Mouse (Mus musculus) brain, adult 2 months (tissue): ENCODE measurements around the gene Adh7.

Experiments
- DNase-seq: peaks from one replicate; pipeline ENCODE4 v3.0.0; 2011; ENCODE audit warnings: low read depth, low spot score

The Adh7 gene

DNA sequence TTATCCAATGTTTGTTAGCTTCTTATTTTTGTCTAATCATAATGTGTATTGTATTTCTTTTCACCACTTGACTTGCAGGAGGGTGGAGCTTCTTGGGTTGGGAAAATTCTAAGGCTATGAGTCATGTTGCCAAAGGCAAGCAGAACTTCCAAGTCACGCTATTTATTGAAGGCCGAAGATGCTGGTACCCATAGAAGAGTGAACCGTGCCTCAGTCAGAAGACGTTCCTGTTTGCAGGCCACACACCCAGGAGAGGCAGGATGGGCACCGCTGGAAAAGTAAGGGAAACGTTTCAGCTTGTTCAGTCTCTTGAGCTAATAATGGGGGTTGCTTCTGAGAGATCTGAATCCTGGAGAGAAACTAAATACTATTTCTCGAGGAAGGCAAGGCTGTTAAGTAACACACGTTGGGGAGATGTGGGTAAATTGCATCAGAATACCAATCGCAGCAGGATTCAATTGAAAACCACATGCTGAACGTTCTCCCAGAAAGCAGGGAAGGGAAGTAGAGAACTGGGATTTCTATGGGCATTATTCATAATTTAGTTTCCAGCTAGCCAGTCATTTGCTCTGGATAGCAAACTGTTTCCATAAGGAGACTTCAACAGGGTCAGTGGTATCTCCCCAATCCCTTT, at the start of gene Adh7:
Adh7 (plus strand) TSS at position 130 of the 634 bp plus-strand sequence.
- no peak for DNase-seq

DNA sequence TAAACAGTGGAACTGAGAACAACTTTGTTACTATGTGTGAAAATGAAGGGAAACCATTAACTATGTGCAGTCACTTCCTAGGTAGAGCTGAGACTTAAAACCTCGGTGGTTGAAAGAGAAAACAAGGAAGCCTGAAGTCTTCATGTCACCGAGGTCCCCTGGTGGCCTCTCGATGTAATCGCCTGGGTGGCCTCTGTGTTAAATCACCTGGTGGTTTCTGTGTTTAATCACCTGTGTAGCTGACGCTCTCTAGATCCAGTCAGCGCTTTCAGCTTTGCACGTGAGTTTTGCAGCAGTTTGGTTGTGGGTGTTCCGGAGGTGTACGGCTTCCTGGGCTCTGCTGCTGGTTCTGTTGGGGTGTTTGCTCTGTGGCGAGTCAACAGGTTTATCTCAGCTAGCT, 44.3 kb upstream of the Adh7 start:
- no peak for DNase-seq

DNA sequence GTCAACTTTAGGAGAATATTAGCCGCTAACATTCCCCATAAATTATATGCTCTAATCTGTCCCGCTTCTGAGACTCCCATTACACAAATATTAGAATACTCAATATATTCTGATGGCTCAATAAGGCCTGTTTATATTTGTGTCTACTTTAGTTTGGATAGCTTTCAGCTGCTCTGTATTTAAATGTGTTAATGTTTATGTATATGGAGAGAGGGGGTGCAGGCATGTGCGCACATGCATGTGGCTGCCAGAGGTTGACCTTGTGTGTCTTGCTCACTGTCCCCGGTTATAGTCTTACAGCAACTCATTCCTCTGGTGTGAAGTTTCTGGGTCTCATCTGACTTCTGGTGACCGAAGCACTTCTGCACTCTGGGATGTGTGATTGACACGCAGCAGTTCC, 42.0 kb upstream of the Adh7 start:
- no peak for DNase-seq

DNA sequence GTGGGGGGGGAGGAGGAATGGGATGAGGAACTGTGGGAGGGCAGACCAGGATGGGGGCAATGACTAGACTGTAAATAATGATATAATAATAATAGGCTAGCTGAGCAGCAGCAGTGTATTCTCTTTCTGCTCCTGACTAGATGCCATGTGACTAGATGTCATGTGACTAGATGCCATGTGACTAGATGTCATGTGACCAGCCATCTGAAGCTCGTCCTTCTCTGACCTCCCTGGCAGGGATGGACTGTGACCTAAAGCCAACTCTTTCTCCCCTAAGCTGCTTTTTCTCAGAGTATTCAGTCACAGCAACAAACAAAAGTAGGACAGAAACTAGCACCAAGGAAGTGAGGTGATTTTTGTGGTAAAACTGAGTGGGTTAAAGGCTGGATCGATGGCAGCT, 35.5 kb upstream of the Adh7 start:
- no peak for DNase-seq

DNA sequence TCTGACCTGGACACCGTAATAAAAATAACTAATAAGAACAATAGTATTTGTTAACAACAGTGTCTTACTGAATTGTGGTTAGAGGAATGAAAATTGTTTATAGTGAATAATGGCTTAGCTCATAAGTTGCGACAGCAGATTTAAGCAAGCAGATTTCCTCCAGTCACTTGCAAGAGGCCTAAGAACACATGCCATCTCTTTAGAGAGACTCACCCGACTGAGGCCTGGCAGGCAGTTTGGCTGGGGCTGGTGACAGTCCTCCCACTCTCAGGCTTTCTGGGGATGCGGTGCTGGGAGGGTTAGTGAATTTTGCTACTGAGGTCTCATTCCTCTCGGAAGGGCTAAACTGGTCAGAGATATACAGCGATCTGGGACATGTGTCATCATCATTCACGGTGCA, 34.2 kb upstream of the Adh7 start:
- no peak for DNase-seq

DNA sequence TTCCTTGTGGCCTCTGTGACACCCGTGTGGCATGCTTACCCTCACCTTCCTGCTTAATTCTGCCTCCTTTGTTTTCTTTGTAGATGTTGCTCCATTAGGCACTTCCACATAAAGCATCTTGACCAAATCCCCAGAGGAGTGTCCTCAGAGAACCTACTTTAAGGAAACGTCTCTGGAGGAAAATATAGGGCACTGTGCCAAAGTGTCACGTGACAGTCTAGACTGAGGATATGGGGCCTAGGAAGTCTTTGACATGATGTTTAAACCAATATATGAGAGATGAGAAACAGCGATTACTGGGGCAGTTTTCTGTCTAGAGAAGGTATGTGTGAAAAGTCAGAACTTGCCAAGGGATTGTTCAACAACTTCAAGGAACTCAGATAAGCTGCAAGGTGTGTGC, 32.3 kb upstream of the Adh7 start:
- DNase-seq = no peak

DNA sequence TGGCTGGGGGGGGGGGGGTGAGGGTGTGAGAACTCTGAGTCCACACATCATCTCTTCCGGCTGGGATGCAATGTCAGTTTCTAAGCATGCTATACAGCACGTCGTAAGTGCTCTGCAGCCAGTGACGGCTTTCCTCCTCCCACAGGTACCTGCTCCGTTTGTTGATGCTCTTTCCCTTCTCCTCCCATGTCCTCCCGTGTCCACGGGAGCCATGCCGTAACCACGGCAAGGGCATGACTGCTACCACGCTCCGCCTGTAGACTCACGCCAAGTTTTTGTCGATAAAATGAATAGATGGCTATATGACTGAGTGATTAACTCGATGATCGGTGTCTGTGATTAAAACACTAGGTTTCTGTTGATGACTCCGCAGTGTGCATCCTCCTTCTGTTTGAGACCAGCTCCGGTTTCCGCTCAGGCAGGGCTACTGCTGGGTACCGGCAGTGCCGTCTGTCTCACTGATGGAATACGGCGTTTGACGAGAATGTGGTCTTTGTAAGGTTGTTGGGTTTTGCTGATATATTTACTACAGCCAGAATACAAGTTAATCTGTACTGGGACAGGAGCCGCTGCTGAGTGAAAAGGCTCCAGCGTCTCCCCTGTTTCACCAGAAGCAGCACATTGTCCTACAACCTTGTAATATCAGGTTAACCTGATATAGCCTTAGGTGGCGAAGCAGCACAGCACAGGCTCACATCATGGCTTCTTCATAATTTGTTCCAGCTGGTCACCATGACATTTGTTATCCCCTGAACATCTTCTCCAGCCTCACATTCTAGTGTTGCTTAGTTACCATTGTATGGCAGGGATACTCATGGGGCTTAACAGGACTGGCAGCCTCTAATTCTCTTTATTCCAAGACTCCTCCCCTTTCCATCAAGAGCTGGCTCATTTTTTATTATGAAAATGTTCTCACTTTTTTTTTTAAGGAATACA, 31.3 kb upstream of the Adh7 start:
- DNase-seq = no peak

DNA sequence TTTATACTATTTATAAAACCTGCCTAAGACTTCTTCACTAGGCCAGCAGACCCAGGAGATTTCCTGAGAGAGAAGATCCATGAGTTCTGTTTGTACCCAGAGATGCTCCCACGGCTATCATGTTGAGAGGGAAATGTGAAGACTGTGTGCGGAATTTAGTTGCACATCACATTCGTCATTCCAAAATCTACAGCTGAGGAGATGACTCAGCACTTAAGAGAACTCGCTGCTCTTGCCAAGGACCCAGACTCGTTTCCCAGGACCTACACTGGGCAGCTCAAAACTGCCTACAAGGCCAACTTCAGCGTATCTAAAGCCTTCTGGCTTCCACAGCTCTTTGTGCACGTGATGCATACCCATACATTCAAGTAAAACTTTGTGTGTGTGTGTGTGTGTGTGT, 25.3 kb upstream of the Adh7 start:
- peak; percentile 62 for DNase-seq

DNA sequence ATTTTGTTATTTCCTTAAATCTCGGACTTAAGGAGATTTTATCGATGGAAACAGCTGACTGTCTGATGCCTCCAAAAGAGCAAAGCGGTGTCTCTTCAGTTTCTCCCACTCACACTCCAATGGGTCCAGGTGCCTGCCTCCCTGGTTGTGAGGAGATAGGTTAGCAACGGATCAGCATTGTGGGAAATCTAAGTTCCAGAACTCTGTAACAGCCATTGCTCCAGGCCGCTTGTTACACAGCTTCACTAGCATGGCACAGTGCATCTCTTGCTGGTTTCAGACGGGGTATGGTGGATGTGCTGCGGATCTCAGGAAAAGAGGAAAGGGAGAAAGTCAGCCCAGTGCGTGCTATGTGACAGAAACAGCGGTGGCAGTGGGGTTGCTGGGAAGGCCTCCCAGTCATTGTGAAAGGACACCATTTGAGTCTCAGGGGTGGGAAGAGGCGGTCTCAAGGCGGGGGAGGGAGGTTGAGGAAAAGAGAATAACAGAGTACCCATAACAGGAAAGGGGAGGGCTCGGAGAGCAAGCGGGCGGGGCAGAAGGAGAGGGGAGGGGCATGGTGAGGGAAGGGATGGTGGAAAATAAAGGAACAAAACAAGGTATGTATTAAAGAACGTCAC, 23.8 kb upstream of the Adh7 start, which contains the start of gene 4930579F01Rik:
4930579F01Rik (minus strand) TSS at position 143 of the 620 bp plus-strand sequence.
- DNase-seq = no peak

DNA sequence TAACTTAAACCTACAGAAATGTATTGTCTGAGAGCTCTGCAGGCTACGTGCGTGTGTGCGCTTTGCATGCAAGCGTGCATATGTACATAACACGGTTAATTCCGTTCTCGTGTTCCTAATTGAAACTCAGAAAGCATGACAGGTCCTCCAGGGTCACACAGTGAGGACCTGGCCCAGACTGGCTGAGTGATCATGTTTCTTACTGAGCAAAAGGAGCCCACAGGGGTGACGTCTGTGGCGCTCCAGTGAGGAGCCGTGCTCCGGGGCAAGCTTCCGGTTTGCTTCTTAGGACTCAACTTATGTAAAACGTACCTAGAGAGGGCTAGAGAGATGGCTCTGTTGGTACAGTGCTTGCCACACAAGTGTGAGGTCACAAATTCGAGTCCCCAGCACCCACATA, 20.5 kb upstream of the Adh7 start:
- no peak for DNase-seq

DNA sequence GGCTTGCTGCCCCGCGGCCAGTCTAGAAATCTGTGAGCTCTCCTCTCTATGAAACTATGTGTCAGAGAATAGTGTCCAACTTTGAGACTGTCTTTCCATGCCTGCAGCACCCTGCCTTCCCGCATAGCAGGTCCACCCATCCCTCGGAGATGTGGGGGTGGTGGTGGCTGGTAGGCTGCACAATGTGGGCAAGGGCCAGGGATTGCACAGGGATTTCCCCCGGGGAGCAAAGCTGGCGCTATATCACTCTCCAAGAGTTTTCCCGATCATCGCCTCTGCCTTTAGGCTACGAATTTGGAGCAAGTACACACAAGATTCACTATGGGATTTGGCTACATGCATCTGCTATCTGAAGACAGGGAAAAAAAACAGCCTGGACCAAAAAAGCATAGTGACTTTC, 20.0 kb upstream of the Adh7 start:
- DNase-seq = peak; percentile 9

DNA sequence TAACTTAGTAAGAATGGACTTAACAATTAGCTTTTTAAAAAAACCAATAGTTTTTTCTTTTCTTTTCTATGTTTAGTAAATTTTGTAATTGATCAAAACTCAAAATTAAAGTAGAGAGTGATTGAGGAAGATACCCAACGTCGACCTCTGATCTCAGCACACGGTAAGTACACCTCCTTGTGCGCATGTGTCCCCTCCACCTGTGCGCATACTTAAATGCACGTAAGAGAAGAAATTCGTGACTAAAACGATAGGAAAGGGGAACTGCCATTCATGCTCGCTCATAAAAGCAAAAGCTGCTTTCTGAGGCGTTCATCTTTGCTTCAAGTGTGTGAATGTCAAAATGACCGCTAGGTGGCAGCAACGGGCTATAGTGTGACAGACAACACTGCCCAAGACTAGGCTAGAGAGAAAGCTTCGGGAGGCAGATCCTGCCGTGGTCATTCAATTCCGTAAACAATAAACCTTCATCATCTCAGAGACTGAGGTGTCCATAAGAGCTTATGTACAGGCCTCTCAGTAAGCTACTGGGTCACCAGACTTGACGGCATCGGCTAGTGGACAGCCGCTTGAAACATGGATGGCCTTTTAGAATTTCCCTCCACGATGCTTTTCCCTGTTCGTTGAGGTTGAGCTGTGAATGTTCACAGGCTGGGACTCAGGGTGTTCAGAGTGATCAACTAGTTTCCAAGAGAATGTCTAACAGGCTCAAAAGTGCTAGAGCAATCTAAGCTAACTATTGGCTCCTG, 19.4 kb upstream of the Adh7 start:
- peak; percentile 93 for DNase-seq

DNA sequence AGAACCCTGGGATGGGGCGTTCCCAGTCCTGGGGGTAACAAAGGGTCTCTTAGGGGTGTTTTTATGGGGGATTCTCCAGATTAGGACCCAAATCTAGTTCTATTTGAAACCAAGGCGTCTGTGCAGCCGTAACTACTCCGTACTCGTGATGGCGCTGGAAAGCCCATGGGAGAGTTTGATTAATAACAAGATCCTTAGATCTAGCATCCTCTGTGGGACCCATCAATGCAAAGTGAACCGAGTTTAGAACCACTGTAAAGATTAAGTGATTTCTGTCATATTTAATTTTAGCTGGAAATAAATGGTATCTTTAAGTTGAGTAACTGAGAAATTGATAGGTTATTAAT, 18.9 kb upstream of the Adh7 start:
- DNase-seq = no peak

DNA sequence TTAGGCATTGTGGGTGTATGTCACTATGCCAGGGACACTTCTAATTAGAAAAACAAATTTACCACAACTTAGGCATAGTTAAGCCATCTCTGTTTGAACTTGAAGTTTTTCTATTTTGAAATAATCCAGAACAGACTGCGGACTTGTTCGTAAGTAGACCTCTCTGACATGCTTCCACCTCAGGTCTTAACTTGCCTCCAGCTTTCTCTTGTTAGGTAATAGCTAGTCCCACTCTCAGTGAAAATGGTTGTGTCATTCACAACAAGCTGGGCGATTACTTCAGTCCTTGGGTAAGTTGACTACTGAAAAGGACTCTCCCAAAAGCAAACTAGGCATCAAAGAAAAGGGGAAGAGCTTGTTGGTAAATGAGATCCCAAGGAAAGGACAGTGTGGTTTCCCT, 8.7 kb upstream of the Adh7 start:
- no peak for DNase-seq

DNA sequence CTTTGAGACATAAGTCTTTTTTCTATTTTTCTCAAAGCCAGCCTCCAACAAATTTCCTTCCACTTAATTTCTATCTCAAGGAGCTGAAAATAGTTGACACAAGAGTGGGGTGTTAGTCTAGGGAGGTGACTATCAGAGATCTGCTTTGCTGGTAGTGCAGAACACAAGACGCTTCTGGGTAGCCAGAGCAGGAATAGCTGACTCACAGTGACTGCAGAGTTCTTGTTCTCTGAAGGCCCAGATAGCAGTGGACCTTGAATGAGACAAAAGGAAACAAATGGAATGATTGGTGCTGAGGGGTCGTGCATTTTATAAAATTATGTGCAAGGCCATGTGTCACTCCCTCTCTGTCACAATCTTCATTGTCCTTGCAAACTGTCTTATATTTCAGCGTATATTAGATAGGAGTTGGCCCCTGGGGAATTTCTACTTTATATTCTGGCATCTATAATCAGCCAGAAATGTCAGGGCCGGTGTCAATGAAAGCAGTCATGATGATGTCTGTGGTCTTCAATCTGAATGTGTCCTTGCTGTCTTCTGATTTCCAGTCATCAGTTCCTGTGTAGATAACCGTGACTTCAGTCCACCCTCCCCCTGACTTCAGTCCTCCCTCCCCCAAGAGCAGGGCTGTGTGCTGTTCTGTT, 7.0 kb upstream of the Adh7 start:
- no peak for DNase-seq

DNA sequence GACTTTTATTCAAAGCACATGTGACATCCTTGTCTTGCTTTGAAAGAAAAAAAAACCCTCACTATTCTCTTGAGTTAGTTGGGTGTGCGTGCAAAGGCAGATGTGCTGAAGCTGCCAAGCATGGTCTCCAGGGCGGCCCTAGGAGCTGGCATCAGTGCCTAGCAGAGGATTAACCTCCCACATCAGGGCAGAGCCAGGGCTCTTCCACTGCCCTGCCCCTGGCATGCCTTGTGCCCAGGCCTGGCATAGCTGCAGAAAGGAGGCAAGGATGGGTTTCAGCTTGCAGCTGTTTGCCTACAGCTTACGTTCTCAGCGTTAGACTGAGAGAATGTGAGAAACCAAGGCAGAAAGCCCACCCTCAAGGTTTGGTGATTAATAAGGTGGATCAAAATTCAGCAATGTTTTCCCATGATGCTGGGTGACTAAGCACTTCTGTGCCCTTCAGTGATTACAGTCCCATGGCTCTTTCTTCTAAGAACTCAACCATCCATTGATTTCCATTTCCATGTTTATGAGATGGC, 5.1 kb upstream of the Adh7 start:
- DNase-seq = no peak

DNA sequence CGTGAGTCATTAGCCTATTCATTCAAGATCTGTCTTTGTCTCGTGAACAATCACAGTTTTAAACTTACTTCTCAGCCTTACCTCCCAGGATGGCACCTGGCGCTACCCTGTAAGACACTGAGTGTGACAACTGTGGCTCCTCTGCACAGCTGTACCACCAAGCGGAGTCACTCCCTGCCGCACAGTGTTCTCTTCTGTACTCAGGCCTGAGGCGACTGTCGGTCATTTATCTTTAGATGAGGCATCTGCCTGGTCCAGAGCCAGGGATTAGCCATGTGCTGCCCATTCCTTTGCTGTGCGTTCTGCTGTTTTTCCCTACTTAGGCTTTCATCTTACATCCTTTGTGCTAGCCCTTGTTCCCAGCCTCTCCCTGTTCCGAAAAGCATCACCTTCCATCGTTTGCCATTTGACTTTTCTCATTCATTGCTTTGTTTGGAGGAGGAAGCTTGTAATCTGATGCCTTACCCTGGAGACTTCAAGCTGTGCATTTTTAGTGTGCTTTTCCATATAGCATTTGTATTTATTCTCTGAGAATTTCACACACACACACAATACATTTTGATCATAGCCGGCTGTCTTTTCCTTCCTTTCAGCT, 2.1 kb upstream of the Adh7 start:
- no peak for DNase-seq

DNA sequence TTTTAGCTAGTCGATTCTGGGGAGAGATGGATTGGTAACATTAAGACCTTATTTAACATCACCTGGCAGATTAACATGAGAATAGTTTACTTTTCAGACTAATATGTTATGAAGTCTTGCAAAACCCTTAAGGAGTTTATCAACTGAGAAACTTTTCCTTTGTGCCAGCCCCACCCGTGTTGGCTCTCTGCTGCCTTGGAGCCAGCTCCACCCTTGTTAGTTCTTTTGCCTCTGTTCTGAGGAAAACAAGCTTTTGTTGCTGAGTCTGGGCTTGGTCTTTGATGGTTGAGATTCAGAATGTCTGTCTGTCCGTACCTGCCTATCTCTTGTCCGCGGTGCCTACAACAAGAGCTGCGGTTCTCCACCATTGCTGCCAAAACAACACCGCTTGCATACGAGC, 1.5 kb upstream of the Adh7 start:
- no peak for DNase-seq

DNA sequence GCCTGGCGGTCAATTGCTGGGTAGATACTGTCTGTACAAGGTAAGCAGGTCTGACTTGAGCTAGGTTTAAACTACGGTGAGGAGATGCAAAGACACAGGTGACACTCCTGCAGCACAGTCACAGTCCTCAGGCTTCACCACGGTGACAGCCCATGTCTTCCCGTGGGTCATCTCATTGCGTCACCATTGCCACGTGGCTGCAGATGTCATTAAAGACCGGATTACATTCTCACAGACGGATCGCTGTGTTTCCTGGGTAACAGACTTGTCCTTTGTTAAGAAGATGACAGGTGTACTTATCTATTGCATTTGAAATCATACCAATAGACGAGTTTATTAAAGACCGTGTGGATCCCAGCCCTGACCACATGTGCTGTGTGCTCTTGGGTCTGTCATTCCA, 3.6 kb downstream of the Adh7 start:
- no peak for DNase-seq

DNA sequence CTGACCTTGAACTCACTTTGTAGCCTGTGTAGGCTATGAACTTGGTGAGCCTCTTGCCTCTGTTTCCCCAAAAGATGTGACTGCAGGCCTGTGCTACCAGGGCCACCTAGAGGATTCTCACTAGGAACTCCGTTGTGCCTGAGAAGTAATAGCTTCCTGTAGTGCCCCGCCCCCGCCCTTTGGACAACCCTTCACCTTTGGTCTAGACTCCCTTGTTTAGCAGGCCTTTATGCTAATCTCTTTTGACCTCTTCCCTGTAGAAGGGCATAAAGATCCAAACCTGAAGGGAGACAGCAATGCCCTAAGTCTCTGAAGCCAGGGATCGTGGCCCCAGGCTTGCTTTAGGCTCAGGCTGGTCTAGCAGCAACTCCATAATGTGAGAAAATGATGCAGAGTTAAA, 5.0 kb downstream of the Adh7 start:
- no peak for DNase-seq

DNA sequence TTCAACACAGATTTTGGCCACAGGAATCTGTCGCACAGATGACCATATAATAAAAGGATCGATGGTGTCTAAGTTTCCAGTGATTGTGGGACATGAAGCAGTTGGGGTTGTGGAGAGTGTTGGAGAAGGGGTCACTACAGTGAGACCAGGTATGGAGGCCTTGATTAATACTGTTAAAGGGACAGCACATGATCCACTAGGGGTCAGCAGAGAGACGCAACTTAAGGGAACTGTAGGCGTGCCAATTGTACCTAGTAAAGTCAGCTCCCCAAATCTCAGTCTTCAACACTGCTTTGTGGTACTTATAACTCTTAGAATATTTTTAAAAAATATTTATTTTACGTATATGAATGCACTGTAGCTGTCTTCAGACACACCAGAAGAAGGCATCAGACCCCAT, 5.4 kb downstream of the Adh7 start:
- peak; percentile 77 for DNase-seq
